Mouse (Mus musculus) liver, postnatal 0 days (tissue): ENCODE results near the gene Pglyrp1. TPM values are rescaled to one million over a fixed set of nuclear protein-coding genes. Genes with fewer than 3 reads are reported as not detected.

Source experiments
- ATAC-seq: fragments of 200-750 bp; cut with Nextera tagmentation; 2 replicates; pipeline ENCODE4 v1.8.0; 2017; ENCODE audit warnings: mild to moderate bottlenecking, moderate library complexity
- DNase-seq: peaks from one replicate; pipeline ENCODE4 v3.0.0-alpha.2; 2016
- H3K27ac ChIP-seq: fragments of 300-500 bp; sonication (generic); 2 replicates; pipeline ENCODE4 v1.5.1; 2014; ENCODE audit warnings: antibody characterized with exemption, moderate library complexity, mild to moderate bottlenecking, low read depth
- H3K27me3 ChIP-seq: fragments of 300-500 bp; sonication (generic); 2 replicates; pipeline ENCODE4 v1.6.1; 2014; ENCODE audit warnings: low read length, control low read depth, mixed read lengths; ENCODE audit not compliant: insufficient read depth
- H3K36me3 ChIP-seq: fragments of 300-500 bp; sonication (generic); replicated peaks from 2 replicates; pipeline ENCODE4 v1.6.1; 2014; ENCODE audit warnings: mild to moderate bottlenecking, control low read depth, low read length, moderate library complexity, mixed read lengths; ENCODE audit not compliant: insufficient read depth
- H3K4me1 ChIP-seq: fragments of 300-500 bp; sonication (generic); 2 replicates; pipeline ENCODE4 v1.6.1; 2014; ENCODE audit warnings: antibody characterized with exemption, mild to moderate bottlenecking, control low read depth; ENCODE audit not compliant: insufficient read depth
- H3K4me2 ChIP-seq: fragments of 300-500 bp; sonication (generic); 2 replicates; pipeline ENCODE4 v1.6.1; 2014; ENCODE audit warnings: low read depth, mild to moderate bottlenecking, low read length, moderate library complexity, mixed read lengths
- H3K4me3 ChIP-seq: fragments of 300-500 bp; sonication (generic); 2 replicates; pipeline ENCODE4 v1.5.1; 2014; ENCODE audit warnings: low read depth, low read length
- H3K9ac ChIP-seq: fragments of 300-500 bp; sonication (generic); replicated peaks from 2 replicates; pipeline ENCODE4 v1.6.1; 2014; ENCODE audit warnings: mild to moderate bottlenecking, moderate library complexity
- H3K9me3 ChIP-seq: fragments of 300-500 bp; sonication (generic); 2 replicates; pipeline ENCODE4 v1.6.1; 2016; ENCODE audit warnings: mild to moderate bottlenecking, control low read depth, low read length, mixed read lengths
- CTCF ChIP-seq: sonication (generic); IDR thresholded peaks from 2 replicates; pipeline ENCODE4 v1.5.1; 2016; ENCODE audit warnings: antibody characterized with exemption, low read depth
- EP300 ChIP-seq: IDR thresholded peaks from 2 replicates; pipeline ENCODE4 v1.6.1; 2016; ENCODE audit warnings: antibody characterized with exemption, low read depth, mild to moderate bottlenecking
- WGBS: fragments of 180-500 bp; shearing (Covaris S2); extraction: QIAGEN DNeasy Blood & Tissue Kit; methylation state at CpG from one replicate; pipeline ENCODE4 v1.1.7; 2014; ENCODE audit not compliant: insufficient replicate concordance; 5-methylcytosine and 5-hydroxymethylcytosine counted together
- polyA plus RNA-seq: library from polyadenylated mRNA; unstranded; fragments of >200 nt; fragmentation: Nextera tagmentation; extraction: Ambion mirVana; gene quantifications from 2 replicates; pipeline ENCODE4 v1.2.1, GENCODE M21; 2015

The Pglyrp1 gene
- polyA plus RNA-seq, 1 experiment from 2014 or later = 118 TPM

DNA sequence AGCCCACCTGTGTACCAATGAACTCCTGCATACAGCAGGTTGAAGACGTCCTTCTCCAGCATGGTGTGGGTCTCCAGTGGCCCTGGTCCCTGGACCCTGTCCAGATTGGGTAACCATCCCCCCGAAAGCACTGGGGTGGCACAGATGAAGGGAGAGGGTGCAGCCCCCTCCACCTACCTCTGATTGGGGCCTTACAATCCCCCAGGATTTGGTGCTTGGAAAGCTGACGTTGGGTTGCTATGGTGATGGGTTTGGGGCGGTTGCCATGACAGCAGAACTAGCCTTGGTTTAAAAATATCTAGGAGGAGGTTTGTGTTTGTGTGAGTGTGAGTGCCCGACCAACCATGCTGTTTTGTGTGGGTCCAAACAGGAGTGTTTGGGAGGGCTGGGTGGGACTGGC lies 51.7 kb downstream of the Pglyrp1 start:
- TF ChIP-seq EP300 (no peak), CTCF (no peak)
- peaks cover 49% of the 10 kb centered on the region for H3K27me3 ChIP-seq

GRCm38 (mm10) chr7:18923267-18923666 lies 52.1 kb downstream of the Pglyrp1 start:
- Histone ChIP-seq H3K9ac (no peak overlapping the region), H3K4me2 (no peak overlapping the region), H3K27ac (no peak overlapping the region), H3K9me3 (no peaks in the 10 kb centered on the region), H3K4me3 (no peak overlapping the region), H3K36me3 (no peaks in the 10 kb centered on the region), H3K27me3 (peaks cover 51% of the 10 kb centered on the region), H3K4me1 (peaks cover 6% of the 10 kb centered on the region; the same call in 1 of the 2 replicates)
- ATAC-seq (no peak), DNase-seq (no peak)
- WGBS = 76% methylated on average over 11 of the region's 11 CpGs
- TF ChIP-seq EP300 = no peak
- TF ChIP-seq CTCF = no peak

More for the DNA sequence above, 51.7 kb downstream of the Pglyrp1 start:
- 42% methylated on average over 5 of the region's 5 CpGs for WGBS
- Histone ChIP-seq H3K27ac (no peak overlapping the region), H3K9me3 (no peaks in the 10 kb centered on the region), H3K4me1 (peaks cover 6% of the 10 kb centered on the region; the same call in 1 of the 2 replicates), H3K4me3 (no peak overlapping the region), H3K4me2 (no peak overlapping the region), H3K9ac (no peak overlapping the region), H3K36me3 (no peaks in the 10 kb centered on the region)
- ATAC-seq (no peak), DNase-seq (no peak)

DNA sequence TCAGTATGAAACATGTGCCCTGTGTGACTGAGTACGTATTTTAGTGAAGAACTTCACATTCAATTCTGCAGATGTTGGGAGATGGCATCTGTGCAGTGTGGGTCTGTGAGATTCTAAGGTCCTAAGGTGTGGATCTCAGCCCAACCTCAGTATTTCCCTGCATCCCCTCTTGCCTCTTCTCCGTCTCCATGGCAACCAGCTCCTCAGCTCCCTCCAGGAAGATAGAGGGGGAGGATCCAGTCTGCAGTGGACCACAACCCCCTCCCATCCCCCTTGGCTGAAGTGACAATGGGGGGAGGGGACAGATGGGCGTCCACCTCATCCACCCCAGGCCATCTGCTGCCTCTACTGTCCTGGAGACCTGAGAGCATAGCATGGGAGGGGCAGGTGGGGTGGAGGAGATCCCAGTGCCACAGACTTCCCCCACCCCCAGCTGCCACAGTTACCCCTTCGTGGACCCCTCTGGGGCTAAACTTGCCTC lies 52.6 kb downstream of the Pglyrp1 start:
- TF ChIP-seq CTCF = no peak
- TF ChIP-seq EP300 = no peak
- no peak for ATAC-seq
- H3K27me3 ChIP-seq = peaks cover 52% of the 10 kb centered on the region
- peaks cover 6% of the 10 kb centered on the region; the same call in 1 of the 2 replicates for H3K4me1 ChIP-seq
- DNase-seq = no peak
- H3K4me3 ChIP-seq = no peak overlapping the region
- no peak overlapping the region for H3K4me2 ChIP-seq
- H3K36me3 ChIP-seq = no peaks in the 10 kb centered on the region
- H3K9ac ChIP-seq = no peak overlapping the region
- WGBS = 38% methylated on average over 4 of the region's 4 CpGs
- no peak overlapping the region for H3K27ac ChIP-seq
- no peaks in the 10 kb centered on the region for H3K9me3 ChIP-seq

DNA sequence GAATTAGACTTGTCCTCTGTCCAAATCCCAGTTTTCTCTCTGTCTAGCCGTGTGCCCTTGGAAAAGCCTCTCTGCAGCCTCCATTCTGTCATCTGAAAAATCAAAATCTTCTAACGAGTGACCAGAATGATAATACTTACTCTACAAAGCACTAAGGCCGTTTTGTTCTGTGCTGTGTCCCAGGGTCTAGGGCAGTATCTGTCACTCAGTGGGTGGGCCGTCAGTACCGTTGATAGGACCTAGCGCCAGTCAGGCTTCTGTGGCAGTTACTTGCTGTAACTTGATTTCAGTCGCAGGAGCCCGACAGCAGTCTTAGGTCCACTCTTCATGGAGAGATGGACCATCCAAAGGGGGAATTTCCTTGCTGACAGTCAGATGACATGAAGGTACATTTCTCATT lies 53.2 kb downstream of the Pglyrp1 start:
- H3K9me3 ChIP-seq = no peaks in the 10 kb centered on the region
- H3K27me3 ChIP-seq = peaks cover 53% of the 10 kb centered on the region
- WGBS = 17% methylated on average over 8 of the region's 8 CpGs

DNA sequence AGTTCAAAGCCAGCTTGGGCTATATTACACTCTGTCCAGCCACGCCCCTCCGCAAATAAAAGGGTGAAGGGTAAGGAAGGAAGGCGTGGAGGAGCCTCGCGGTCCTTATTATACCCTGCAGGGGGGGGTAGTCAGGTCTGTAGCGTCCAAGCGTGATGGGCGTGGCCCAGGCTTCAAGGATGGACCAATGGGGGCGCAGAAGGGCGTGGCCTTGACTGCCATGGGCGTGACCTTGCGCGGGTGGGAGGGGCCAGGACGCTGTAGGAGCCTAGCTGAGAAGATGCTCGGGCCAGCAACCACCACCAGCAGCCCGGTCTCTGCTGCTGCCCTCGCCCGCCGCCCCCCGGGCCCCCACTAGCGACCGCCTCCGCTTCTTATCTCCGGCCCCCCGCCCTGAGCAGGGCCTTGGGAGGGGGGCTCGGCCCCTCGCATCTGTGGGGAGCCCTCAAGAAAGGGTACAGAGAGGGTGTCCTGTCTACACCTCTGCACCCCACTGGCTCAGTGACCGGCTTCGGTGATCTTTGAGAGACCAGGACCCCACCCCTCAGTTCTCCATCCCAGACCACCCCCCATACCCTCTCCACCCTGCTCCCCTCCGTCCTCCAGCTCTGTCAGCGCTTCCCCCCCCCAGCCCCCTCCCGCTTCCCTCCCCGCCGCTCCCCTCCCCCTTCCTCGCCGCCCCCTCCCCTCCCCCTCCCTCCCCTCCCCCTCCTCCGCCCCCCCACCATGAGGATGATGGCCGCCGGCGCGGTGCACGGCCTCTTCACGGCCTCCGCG lies 54.2 kb downstream of the Pglyrp1 start, which contains the start of gene Nova2:
Gene Nova2 (plus strand): TSS at position 727 of the 777 bp plus-strand sequence.
- H3K27me3 ChIP-seq = peaks cover 53% of the 10 kb centered on the region
- H3K4me3 ChIP-seq = peak within 1 kb of the TSS; percentile 44
- peak within 1 kb of the TSS; percentile 54; the same call in 1 of the 2 replicates for H3K9ac ChIP-seq
- peak within 1 kb of the TSS; percentile 63 for H3K4me2 ChIP-seq
- TF ChIP-seq EP300 (no peak), CTCF (peak; percentile 21)
- 1% methylated on average over 23 of the region's 45 CpGs for WGBS
- peak; percentile 82 for DNase-seq
- H3K36me3 ChIP-seq = no peaks in the 10 kb centered on the region
- ATAC-seq = peak; percentile 84
- no peaks in the 10 kb centered on the region for H3K9me3 ChIP-seq
- H3K4me1 ChIP-seq = peaks cover 6% of the 10 kb centered on the region; the same call in 1 of the 2 replicates
- H3K27ac ChIP-seq = peak within 1 kb of the TSS; percentile 22; the same call in 1 of the 2 replicates

More for the DNA sequence above, 53.2 kb downstream of the Pglyrp1 start:
- DNase-seq = no peak
- Histone ChIP-seq H3K27ac (no peak overlapping the region), H3K9ac (no peak overlapping the region), H3K4me1 (peaks cover 6% of the 10 kb centered on the region; the same call in 1 of the 2 replicates), H3K36me3 (no peaks in the 10 kb centered on the region), H3K4me2 (no peak overlapping the region), H3K4me3 (no peak overlapping the region)
- ATAC-seq = no peak
- TF ChIP-seq CTCF = no peak
- no peak for TF ChIP-seq EP300

- Histone ChIP-seq H3K4me1 (peaks cover 6% of the 10 kb centered on the region; the same call in 1 of the 2 replicates), H3K27ac (peak overlapping the region; percentile 22; the same call in 1 of the 2 replicates), H3K27me3 (peaks cover 49% of the 10 kb centered on the region), H3K9ac (peak overlapping the region; percentile 54; the same call in 1 of the 2 replicates), H3K36me3 (no peaks in the 10 kb centered on the region), H3K9me3 (no peaks in the 10 kb centered on the region), H3K4me3 (peak overlapping the region; percentile 44), H3K4me2 (peak overlapping the region; percentile 63)
- ATAC-seq (no peak), DNase-seq (peak; percentile 27)
- WGBS = 4% methylated on average over 23 of the region's 42 CpGs
- TF ChIP-seq EP300 = no peak
- no peak for TF ChIP-seq CTCF
These were observed 55.1 kb downstream of the Pglyrp1 start for GRCm38 (mm10) chr7:18926041-18926790.
